Mouse (Mus musculus): ENCODE data around the gene Tmprss11e.

The Tmprss11e gene

DNA sequence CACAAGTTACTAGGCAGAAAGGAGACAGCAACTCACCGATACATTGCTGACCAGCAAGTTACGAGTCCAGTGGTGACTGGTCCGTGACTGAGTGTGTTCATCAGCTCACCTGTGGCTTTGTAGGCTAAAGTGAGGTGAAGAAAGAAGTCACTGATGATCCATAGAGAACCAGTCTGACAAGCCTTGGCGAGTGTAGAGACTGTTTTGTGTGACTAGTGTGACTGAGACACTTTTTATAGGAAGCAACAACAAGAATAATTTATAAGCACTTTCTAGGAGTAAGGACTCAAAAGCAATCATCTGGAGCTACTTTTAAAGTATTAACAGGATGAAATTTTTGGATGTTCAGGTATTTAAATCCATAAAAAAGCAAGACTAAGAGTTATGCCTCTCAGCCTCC is at the start of gene Tmprss11e:
Gene Tmprss11e, minus strand, starts transcription at position 101 of the 400 bp plus-strand sequence.
- no peak for DNase-seq (ENCODE audit: low spot score)

GRCm38 (mm10) chr5:86792807-86793206 is 47.2 kb upstream of the Tmprss11e start:
- DNase-seq (ENCODE audit: low spot score), result no peak

DNA sequence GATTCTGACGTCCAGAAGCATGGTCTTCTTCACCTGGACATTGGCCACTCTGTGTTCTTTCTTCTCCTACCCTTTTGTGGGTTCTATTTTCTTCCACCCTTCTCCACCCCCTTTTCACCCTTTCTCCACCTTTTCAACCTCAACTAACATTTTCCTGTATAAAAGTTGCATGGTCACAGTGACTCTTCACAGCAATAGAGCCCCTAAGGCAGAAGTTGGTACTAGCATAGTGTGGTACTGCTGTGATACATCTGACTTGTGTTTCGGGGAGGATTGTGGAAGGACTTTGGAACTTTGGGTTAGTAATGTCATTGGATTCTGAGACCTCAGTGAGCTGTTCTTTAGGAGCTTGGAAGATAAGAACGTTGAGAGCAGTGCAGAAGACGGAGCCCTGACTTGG is 46.6 kb upstream of the Tmprss11e start:
- no peak for DNase-seq (ENCODE audit: low spot score)

GRCm38 (mm10) chr5:86789954-86790353 is 44.3 kb upstream of the Tmprss11e start:
- DNase-seq (ENCODE audit: low spot score), result no peak

DNA sequence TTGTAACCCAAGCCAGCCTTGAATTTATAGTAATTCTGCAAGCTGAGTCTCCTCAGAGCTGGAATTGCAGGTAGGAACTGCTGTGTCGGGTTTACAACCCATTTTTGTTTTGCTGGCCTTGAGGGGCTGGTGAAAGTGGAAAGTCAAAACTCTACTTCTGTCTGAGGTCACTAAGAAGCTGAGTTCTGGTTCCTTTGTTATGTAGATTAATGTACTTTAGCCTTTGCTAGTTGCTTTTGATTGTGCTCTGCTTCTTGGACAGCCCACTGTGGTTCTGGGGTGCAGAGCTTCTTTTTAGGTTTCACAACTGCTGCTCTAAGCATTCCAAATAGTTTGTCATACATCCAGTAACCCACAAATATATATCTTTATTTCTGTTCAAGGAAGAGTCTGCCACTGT is 41.2 kb upstream of the Tmprss11e start:
- DNase-seq (ENCODE audit: low spot score), result no peak

DNA sequence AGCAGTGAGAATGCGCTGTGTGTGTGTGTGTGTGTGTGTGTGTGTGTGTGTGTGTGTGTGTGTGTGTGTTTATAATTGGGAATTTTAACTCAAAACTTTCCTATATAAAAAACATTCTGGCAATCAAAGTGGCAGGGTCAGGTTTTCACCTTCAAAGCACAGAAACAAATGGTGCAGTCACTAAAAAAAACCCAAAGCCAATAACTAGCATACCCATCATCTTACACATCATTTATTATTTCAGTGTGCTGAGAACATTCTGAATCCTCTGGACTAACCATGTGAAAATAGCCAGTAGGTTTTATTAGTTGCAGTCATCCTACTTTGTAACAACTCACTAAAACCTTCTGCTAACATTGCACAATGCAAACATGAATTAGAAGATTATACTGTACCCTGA is 38.6 kb upstream of the Tmprss11e start:
- DNase-seq (ENCODE audit: low spot score), result no peak

DNA sequence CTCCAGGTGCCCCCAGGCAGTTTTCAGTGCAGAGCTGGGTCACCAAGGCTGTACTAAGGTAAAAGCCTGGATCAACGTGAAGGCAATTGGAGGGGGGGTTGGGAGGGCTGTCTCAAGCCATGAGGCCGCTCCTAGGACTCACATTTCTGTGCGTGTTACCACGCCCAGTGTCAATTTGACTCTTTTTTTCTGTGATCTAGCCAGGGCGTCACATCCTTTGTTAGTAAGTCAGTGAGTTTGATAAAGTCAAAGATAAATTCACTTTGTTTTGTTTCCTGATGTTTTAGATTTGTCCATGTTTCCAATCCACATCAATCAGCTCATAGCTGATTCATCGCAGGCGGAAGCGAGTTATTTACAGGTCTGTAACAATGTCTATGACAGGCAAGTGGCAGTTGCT is 37.4 kb upstream of the Tmprss11e start:
- DNase-seq (ENCODE audit: low spot score), result no peak

- DNase-seq (ENCODE audit: low spot score), result no peak
Measured at GRCm38 (mm10) chr5:86778471-86778870, 32.9 kb upstream of the Tmprss11e start.

GRCm38 (mm10) chr5:86776941-86777340 is 31.3 kb upstream of the Tmprss11e start:
- DNase-seq (ENCODE audit: low spot score), result no peak

DNA sequence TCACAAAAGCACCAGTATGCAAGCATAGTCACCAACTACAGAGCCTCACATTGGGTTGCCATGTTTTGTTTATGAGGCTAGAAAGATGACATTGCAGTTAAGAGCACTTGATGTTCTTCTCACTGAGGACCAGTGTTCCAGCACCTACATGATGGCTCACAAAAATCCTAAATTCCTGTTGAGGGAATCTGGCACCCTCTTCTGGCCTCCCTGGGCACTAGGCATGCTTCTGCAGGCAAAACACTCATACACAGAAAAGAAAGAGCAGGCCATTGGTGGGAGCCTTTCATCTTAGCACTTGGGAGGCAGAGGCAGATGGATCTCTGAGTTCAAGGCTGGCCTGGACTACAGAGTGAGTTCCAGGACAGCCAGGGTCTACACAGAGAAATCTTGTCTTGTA is 25.4 kb upstream of the Tmprss11e start:
- DNase-seq (ENCODE audit: low spot score), result no peak

DNA sequence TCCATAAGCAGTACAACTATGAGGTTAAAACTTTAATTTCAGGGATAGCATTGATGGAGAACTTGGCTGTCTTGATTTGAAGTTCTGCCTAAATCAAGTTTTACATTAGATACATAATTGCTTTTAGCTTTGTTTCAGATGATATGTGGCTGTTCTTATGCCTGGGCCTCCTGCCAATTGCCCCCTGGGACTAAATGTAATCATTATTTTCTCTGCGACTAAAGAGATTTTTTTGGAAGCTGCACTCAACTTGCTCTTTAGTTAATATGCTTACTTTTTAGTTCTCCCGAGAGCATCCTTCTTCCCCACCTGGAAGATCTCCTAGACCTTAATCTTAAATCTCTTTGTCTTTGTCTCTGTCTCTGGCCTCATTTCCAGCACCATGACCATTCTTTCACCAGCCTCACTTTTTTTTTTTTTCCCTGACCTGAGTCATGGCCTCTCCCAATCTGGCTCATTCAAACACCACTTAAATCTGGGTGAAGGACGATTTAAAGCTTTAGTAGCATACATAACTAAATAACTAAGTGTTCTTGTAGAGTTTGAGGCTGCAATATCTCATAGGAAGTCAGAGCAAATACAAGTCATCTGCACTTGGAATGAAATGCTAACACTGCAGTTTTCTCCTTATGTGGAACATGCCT is 23.5 kb upstream of the Tmprss11e start:
- DNase-seq (ENCODE audit: low spot score), result no peak

GRCm38 (mm10) chr5:86742796-86743195 is 2.8 kb downstream of the Tmprss11e start:
- DNase-seq (ENCODE audit: low spot score), result no peak

DNA sequence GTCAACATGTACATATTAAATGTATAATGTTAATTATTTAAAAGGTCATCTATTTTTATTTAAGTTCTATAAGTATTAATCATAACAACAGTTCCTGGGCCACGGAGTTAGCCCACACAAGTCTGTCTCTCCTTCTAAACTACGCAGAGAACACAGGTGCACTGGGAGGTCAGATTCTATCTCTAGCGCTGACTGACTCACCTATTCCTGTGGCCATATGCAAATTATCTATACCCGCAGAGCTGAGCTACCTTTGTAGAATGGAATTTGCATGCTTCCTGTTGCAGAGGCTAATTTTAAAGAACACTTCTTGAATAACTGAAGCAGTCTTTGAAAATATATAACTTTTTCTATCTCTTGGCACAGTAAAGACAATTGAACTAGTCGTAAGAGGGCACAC is 4.5 kb downstream of the Tmprss11e start:
- DNase-seq (ENCODE audit: low spot score), result no peak

DNA sequence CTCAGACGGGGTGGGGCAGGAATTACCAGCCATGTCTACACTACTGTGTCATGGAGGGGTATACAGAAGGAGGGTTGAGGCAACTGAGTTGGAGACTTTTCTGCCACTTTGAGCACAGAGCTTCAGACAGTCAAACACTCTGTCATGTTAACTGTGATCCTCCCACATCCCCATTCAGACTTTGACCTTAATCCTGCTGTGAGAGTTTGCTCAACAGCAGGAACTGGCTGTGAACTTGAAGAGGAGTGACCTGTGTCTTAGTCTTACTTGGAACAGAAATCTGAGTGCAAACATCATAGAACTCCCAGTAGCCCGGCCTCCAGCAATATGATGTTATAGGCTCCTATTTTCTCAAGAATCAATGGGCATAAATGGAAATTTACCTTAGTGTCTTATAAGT is 9.8 kb downstream of the Tmprss11e start:
- no peak for DNase-seq (ENCODE audit: low spot score)

DNA sequence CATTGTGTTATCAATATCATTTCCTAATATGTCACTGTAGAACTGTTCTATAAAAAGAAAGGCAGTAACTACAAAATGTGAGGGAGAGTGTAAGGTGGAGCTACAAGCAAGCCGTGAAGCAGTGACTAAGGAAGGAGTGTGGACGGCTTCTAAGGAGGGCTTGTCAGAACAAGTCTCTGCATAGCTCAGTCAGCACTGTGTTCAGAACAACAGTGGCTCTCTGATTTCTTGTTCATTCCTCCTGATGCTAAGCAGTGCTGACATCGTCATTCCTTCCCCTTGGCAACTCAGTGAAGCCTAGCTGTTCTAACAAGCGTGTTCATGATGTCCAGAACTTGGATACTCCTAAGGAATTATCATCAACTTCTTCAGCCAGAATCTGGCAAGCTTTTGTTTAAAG is 15.0 kb downstream of the Tmprss11e start:
- DNase-seq (ENCODE audit: low spot score), result no peak

GRCm38 (mm10) chr5:86728574-86728973 is 17.0 kb downstream of the Tmprss11e start:
- no peak for DNase-seq (ENCODE audit: low spot score)

DNA sequence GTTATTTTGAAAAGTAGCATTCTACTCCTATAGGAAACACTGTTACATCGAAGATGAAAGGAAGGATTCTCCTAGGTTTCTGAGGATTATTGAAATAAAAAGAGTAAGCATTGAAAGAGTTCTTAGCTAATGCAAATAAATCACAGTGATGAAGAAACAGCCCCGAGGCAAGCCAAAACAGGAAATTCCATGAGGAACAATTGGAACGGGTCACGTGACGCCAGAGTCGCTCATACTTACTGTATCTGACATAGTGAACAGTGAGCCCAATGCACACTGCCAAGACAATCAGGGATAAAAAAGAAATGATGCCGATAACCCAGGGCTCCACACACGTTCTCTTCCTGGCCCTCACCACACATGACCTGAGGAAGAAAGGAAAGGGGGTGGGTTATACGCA is 18.6 kb downstream of the Tmprss11e start:
- no peak for DNase-seq (ENCODE audit: low spot score)

DNA sequence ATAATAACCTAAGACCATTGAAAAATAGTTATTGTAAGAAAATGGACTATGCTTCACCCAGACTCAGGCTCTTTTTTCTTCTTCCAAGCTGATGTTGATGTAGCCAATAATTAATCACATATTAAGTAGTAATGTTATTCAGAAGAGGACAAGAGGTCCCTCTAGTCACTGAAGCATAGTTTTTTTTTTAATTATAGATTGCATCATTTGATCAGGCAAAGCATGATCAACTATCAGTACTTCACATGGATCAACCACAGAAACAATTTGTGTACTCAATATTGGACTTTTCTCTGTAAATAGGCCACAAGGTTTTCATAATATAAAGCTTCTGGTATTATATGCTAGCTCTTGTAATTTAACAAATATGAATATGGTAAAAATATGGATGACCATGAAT is 20.6 kb downstream of the Tmprss11e start:
- no peak for DNase-seq (ENCODE audit: low spot score)

- peak; percentile 7 for DNase-seq (ENCODE audit: low spot score)
Measured at GRCm38 (mm10) chr5:86722820-86723460, 22.7 kb downstream of the Tmprss11e start.

DNA sequence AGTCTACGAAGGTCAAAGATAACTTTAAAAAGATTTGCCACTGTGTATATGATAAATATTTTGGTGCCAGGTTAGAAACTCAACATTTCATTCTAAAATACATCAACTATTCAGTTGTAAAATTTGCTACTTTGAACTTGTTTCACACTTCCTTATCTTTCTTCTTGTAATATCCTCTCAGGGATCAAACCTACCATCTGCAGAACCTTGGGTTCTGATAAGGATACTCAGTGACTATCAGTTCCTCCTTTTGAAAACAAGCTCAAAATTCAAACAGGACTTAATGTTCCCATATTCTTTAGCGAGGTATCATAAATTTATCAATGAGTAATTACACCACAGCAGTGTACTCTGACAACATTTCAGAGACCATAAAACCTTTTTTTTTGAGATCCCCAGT is 30.6 kb downstream of the Tmprss11e start:
- no peak for DNase-seq (ENCODE audit: low spot score)

DNA sequence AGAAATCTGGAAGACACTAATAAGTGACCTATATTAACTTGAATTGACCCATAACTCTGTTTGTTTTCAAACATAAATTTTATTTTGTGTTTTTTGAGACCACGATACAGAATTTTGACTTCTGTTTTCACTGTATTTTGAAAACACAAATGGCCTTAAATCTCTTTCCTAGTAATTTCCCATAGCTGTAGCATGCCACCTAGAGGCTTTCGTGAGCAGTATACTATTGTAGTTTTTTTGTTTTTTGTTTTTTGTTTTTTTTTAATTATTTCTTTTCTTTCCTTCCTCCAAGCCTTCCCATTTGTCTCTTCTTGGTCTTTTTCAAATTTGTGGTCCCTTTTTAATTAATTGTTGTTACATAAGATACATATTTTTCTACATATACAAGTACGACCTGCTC is 40.7 kb downstream of the Tmprss11e start:
- no peak for DNase-seq (ENCODE audit: low spot score)

- peak; percentile 66 for DNase-seq (ENCODE audit: low spot score)
Measured at GRCm38 (mm10) chr5:86684667-86685066, 60.9 kb downstream of the Tmprss11e start.

GRCm38 (mm10) chr5:86676262-86676661 is 69.4 kb downstream of the Tmprss11e start, which contains the start of gene Tmprss11b:
Gene Tmprss11b (minus strand): TSS chr5:86676362.
- DNase-seq (ENCODE audit: low spot score), result no peak
